Mouse (Mus musculus): ENCODE data around the gene Clca1. TPM values are rescaled to one million over a fixed set of nuclear protein-coding genes. Genes with fewer than 3 reads are reported as not detected.
"Not testable (repeated sequence)": the region's sequence is repeated elsewhere in the genome, so short reads cannot be mapped to it uniquely, and the experiment has no call there.

Clca1 gene
- not detected for total RNA-seq (2021)
- long read RNA-seq, experiment 1, result 0 reads
- long read RNA-seq, experiment 2, result 0 reads

DNA sequence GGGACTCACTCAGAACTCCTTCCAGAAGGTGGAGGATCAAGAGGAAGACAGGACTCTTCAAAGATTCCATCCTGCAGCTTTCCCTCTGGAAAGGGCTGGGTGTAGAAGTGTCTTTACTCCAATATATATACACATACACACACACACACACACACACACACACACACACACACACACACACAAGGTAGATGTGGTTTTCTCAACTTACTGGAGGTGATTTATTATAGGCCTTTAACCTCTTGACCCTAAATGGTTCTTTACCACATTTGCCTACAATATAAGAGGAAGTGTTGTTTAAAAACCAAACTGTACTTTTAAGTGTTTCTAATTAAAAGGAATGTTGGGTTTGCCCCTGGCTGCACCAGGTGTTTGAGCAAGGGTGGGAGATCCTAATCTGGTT lies at the start of gene Clca1:
TSS of gene Clca1 (minus strand) at position 101 of the 400 bp plus-strand sequence.
- DNase-seq (ENCODE audit: low spot score in 2 of 2), result no peak

DNA sequence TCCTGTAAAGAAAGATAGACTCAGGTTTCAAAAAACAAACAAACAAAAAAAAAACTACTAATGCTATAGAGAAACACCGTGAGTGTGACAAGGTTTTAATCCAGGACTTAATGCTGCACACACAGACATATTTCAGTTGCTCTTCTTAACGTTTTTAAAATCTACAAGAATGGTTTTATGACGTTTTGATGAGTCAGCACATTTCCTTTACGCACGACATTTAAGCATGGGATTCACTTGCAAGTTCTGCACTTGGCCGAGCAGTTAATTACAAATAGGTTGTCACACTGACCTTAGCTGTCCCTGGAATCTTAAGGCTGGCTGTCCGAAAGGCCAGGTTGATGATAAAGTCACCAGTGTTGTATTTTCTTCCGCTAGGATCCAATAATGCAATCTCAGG lies 48.3 kb upstream of the Clca1 start:
- no peak for DNase-seq (ENCODE audit: low spot score in 2 of 2)

DNA sequence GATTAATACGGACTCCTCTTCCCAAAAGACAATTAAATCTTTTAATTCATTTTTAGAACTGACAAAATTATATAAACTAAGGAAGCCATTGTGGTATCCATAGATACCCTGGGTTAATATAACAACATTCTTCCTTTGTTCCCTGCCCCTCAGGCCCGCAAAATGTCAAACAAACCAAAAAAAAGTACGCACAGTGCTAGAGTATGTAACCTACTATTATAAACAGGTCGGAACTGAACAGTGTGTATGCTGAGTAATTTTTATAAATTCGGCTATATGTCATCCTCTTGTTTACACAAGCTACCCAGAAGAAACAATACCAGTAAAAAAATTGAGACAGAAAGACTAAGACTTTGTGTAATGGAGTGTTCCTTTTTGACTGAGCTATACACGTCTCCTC lies 45.8 kb upstream of the Clca1 start:
- DNase-seq (ENCODE audit: low spot score in 2 of 2), result no peak

DNA sequence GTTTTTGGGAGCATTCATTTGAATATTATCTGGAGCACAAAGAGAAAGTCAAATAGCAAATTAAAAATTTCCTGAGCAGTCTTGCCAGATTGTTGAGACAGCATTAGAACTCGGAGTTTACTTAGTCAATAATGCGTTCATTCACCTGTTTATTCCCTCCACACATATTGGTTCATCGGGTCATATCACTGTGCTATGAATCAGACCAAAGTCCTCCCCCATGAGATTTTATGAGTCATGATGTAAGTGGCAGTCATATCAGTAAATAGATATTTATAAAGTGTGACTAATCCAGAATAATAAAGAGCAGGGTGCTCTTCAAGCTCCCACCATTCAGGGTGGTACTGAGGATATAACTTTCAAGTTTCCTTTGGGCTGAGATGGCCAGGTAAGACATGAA lies 39.8 kb upstream of the Clca1 start:
- no peak for DNase-seq (ENCODE audit: low spot score in 2 of 2)

DNA sequence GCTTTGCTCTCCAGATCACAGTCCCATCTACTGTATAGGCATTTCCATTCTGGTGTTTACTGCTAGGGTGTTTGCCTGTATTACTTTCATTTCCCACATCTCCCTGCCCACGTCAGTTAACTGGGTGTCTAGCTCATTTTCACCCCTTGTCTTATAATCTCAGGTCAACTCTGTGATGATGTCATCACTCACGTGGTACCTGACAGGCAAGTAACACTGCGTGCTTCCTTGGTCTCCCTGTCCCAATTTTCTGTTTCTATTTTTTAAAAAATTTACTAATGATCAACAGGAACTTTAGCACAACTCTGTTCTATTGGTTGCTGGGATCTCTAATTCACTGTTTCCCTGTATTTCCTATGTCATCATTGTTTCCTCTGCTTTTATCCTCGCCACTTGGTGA lies 36.4 kb upstream of the Clca1 start:
- DNase-seq (ENCODE audit: low spot score in 2 of 2), result no peak

DNA sequence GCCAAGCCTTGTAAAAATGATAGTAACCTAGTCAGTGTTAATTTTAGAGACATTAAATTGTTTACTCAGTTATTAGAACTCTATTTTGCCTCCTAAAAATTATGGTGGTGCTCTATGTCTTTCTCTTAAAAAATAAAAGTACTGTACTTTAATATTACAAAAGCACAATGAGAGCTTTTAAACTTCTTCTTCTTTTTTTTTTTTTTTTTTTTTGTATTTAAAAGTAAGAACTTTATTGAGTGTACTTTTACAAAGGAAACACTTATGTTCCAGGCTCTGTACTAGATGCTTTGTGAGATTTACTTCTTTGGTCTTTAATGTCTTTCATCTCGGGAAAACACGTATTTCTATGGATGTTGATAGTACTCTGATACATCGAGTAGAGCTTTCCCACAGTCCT lies 22.6 kb upstream of the Clca1 start:
- DNase-seq (ENCODE audit: low spot score in 2 of 2), result not testable (repeated sequence)

DNA sequence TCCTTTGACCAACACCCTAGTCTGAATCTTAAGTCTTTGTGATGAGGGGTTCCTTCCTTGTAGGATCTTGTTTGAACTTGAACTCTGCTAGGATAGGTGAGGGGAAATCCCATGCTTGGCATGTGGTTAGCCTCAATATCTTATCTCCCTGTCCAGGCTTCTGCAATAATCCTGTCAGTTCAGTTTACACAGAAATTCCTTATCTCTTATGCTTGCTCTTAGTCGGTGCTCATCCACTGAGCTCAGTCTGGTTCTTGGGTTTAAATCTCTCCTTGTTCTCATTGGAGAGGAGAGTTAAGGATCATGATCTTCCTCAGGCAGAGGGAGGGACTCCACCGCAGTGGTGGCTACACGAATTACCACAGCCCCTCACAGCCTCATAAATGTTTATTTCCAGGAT lies 17.2 kb upstream of the Clca1 start:
- no peak for DNase-seq (ENCODE audit: low spot score in 2 of 2)

DNA sequence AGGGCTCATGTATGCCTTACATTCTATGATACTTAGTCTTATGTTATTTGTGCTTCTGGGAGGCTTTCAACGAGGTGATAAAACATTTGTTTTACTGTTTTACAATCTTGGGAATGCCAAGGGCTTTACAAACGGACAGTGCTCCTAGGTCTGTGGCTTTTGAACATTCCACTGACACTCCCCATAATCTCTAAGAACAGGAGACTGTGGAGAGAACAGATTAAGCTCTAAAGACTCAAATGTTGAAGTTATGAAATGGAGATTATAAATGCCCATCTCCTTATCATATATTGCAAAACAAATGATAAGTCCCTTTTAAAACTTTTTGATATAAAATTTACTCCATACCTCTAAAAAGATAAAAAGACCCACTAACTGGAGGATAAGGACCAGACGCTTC lies 6.2 kb upstream of the Clca1 start:
- no peak for DNase-seq (ENCODE audit: low spot score in 2 of 2)

DNA sequence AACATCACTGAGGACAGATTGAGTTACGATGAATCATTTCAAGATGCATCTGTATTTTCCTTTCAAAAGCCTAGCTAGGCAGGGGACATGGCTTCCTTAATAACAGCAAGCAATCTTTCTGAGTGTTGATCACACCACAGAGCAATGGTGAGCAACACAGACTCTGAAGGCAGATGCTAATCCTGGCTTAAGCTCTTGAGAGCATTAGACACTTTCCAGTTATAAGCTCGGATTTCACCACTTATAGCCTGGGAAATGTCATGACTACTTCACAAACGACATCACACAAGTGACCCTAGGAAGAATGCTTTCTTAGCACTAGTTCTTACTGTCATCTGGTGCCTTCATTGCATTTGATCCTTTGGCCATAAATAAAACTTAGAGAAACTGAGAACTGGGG lies 4.5 kb downstream of the Clca1 start:
- DNase-seq (ENCODE audit: low spot score in 2 of 2), result no peak

DNA sequence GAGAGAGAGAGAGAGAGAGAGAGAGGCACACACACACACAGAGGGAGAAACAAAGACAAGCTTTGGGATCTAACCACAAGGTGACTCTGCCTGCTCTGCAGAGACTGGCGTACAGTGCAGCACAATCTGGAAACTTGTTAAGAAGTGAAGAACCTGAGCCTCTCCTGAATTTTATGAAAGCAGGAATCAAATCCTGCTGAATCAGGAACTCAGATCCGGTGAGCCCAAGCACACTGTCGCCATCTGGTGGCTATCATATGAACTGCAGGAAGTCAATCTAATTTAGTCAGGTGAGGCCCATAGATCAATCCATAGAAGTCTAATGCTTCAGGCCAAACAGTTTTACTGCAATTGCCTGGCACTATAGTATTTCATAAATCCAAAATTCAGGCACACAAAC lies 5.8 kb downstream of the Clca1 start:
- peak; percentile 58 to 78 for DNase-seq (ENCODE audit: low spot score in 2 of 2)

DNA sequence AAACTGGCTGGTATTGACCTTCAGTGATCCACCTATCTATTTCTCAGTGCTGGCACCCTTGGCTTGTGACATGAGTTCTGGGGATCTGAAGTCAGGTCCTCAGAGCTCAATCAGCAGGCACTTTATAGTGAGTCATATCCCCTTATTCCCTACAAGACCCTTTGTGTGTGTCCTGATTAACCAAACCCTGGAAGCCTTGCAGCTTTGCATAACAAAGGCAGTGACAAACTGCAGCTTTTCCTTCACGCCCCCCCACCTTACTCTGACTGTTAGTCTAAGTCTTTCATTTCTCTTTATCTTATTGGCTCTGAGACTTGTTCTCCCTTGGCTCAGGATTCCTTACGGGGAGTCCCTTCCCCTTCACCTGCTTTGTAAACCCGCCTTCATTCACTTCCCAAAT lies 14.8 kb downstream of the Clca1 start:
- no peak for DNase-seq (ENCODE audit: low spot score in 2 of 2)

DNA sequence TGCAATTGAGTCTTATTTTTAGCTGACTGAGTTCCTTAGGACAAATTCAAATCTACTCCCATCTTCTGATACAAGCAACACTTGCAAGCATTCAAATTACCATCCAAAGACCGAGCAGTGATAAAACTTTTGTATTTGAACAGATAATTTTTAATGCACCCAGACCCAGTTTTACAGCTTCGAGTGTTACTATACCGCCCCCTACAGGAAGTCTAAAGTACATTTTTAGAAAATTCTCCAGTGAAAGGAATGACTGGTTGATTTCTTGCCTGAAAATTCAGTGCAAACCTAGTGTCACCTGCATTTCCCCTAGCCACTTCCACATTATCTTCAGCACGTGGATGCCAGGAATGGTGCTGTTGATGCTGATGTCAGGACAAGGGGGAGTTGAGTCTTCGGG lies 28.2 kb downstream of the Clca1 start:
- DNase-seq (ENCODE audit: low spot score in 2 of 2), result no peak

DNA sequence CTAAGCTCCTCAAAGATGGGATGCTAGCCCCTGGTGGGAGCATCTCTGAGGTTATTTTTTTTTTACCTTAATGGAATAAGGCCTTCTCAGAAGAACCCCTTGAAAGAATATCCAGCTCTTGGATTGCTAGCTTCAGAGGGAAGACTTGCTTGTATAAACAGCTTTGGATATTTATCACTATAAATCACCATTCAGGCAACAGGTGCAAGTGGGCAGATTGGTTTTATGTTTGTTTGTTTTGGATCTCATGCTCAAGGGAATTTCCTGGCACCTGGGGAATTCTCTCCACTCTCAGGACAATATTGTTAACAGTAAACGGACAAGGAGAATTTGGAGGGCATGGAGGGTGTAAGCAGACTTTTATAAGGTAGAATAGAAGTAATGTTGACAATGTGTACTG lies 31.7 kb downstream of the Clca1 start:
- DNase-seq (ENCODE audit: low spot score in 2 of 2), result no peak

DNA sequence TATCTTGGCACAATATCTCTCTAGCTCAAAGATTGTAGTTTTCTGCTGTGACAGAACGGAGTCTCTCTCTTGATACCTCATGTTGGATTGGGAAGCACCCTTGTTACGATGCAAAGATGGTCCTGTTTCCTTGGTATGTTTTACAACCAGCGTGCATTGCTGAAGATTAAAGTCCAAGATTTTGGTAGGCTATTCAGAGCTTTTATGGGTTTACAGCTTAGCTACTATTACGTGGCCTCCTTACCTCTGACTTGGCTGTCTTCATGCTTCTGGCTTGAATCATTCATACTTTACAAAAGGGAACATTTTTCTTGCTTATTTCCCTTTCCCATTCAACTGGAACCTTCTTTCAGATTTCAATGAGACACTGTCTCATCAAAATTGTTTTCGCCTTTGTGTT lies 39.5 kb downstream of the Clca1 start:
- DNase-seq (ENCODE audit: low spot score in 2 of 2), result no peak

DNA sequence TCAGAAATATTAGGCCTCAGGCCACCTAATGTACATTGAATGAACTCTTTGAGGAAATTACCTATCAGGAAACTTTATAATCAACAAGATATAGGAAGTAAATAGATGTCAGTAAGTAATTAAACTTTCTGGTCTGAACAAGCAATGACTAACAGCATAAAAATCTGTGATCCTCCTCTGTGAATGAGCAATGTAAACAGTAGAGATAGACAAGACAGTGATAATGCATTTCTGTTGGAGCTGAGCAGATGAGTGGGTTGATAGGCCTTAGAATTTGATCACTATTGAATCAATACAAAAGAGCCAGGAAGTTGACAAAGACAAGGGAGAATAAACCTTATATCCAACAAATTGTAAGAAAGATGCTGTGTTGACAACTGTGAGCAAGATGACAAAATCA lies 40.0 kb downstream of the Clca1 start:
- no peak for DNase-seq (ENCODE audit: low spot score in 2 of 2)

DNA sequence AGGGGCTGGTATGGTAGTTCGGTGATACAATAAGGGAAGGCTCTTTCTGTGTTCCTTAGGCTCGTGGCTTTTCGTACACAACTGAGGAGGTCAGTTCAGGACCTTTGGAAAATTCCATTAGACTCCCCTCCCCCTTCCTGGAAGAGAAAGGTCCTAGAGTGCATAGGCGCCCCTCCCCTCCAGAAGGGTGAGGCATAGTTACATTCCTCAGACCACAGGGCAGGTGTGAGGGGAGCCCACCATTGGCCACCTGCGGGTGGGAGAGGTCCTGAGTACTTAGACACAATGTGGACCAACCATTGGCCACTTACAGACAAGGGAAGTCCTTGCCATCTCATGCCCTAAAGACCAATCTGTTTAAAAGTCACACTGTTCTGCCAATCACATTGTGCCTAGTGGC lies 46.7 kb downstream of the Clca1 start:
- no peak for DNase-seq (ENCODE audit: low spot score in 2 of 2)

DNA sequence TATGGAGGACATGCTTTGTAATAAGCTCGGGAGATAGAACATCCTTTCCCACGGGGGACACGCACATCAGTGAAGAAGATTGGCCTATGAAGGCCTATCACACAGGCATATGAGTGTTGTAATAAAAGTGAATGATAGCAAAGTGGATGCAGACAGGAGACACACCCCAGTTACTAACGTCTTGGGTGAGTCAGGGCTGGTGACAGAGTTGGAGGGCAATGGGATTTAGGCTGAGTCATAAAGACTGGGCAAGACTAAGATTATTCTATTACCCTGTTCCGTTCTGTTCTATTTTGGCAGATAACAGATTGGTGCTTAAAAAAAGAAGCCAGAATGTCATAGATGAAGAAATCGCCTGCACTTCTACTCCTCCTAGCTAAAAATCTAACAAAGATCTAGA lies 52.0 kb downstream of the Clca1 start:
- no peak for DNase-seq (ENCODE audit: low spot score in 2 of 2)

DNA sequence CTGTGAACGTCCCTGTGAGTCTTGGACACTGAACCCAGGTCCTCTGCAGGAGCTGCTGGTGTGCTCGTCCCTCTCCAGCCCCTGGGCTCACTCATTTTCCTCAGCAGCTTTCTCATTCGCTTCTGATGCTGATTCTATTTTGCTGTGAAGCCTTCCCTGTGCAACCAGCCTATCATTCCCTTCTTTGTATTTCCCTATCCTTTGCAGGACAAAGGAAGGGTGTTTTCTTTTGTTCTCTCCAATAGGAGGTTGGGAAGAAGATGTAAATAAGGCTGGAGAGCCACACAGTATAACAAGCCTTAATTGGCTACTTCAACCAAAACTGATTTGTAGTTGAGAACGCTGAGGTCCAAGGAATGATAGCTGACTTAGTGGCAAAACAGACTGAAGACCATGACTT lies 54.9 kb downstream of the Clca1 start:
- DNase-seq (ENCODE audit: low spot score in 2 of 2), result no peak

DNA sequence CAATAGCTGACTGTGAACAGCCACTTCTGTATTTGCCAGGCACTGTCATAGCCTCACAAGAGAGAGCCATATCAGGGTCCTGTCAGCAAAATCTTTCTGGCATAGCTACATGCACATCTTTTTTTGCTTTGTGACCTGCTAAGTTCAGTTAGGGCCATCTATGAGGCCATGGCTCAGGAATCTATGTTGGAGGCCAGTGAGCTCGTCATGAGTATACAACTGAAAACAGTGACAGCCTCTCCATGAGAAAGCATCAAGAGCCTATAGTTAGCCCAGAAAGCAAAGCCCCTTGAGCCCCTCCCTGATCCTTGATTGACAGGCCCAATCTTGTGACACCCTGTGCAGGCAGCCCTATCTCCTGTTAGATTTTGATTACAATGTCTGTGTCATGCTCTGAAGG lies 56.5 kb downstream of the Clca1 start:
- no peak for DNase-seq (ENCODE audit: low spot score in 2 of 2)

DNA sequence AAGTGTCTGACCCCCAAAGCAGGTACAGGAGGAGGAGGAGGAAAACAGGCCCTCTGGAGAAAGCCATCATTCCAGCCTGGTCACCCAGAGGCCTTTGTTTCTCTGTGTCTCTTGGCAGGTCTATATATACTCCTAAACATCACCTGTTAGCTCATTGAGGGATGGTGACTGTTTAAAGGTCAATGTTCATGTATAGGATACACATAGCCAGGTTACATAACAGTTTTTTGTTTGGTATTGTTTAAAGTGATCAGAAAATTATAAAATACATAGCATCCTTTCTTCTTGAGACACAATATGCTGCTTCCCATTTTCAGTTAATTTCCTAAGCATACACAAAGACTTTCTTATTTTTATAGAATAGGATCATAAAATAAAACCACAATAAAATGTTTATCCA lies 57.6 kb downstream of the Clca1 start, which contains the start of gene Clca4a:
TSS of gene Clca4a (minus strand) at position 101 of the 400 bp plus-strand sequence.
- DNase-seq (ENCODE audit: low spot score in 2 of 2), result no peak

DNA sequence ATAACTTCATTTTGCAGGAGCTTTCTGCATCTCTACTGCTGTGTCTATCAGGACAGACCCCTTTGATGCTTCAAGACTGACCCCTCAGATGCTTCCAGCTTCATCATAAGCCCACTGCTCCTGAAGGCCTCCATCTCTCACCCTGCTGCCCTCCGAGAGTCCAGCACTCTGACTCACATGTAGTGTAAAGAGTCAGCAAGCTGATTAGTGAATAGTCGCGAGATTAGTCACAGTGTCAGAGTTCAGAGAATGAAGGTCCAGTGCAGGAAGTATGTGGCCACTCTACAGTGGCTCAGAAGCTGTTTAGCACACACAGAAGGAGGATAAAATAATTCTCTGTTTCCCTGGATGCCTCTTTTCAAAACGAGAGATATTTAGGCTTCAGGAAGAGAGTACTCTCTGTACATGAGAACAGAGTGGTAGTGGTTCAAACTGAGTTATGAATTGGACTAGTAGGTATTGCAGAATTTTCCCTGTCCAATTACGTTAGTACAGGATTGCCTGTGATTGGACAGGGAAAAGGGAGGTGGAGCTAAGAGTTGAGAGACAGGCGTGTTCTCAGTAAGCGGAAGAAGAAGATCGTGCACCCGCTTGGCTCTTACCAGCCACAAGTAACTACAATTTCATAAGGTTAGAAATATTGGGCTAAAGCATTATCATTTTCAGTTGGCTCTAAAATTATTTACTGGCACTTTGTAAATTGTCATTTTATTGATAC lies 60.9 kb downstream of the Clca1 start:
- no peak for DNase-seq (ENCODE audit: low spot score in 2 of 2)

DNA sequence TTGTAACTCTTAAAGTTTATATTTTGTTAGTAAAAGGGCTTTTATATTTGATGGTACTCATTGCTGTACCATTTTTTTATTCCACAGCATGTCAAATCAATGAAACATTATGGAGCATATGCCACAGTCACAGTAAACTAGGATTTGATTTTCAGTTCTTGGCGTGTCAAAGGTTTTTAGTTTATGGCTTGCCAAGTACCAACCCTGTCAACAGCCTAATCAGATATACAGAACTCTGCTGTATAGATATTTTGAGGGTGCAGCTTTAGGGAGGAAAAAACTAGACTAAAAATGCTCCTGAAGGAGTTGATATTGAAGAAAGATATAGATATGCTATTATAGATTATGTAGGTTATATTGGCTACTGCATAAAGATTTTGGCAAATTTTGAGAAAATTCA lies 62.8 kb downstream of the Clca1 start:
- no peak for DNase-seq (ENCODE audit: low spot score in 2 of 2)

DNA sequence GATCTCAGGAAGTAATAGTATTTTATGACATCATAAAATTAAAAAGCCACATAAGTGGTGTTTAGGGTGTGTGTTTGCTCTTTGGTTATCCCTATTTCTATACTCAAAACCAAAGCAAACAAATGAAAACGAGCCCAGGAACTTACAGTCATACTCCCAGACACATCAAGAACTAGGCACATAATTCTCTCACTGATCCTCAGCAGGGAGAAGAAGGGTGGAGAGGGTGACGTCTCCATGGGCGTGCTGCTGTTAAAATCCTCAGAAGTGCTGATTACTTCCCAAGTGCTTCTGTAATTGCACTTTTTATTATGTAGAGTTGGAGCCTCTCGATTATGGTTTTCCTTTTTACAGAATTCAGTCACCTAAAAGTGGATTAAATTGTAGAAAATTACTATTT lies 66.5 kb downstream of the Clca1 start:
- DNase-seq (ENCODE audit: low spot score in 2 of 2), result no peak
